Mouse (Mus musculus) embryonic facial prominence, embryonic 15.5 days (tissue): ENCODE results near the gene Defb42. TPM values are rescaled to one million over a fixed set of nuclear protein-coding genes. Genes with fewer than 3 reads are reported as not detected.

Experiments
- ATAC-seq: fragments of 200-750 bp; cut with Nextera tagmentation; 2 replicates; pipeline ENCODE4 v1.8.0; 2017; ENCODE audit warnings: low read depth, moderate TSS enrichment; ENCODE audit not compliant: insufficient number of reproducible peaks, low FRiP score, low TSS enrichment
- H3K27ac ChIP-seq: fragments of 300-500 bp; sonication (generic); replicated peaks from 2 replicates; pipeline ENCODE4 v1.5.1; 2015; ENCODE audit warnings: mild to moderate bottlenecking, inconsistent platforms
- H3K27me3 ChIP-seq: fragments of 300-500 bp; sonication (generic); 2 replicates; pipeline ENCODE4 v1.6.1; 2015; ENCODE audit warnings: inconsistent platforms
- H3K36me3 ChIP-seq: fragments of 300-500 bp; sonication (generic); 2 replicates; pipeline ENCODE4 v1.6.1; 2015; ENCODE audit warnings: mild to moderate bottlenecking, inconsistent platforms
- H3K4me1 ChIP-seq: fragments of 300-500 bp; sonication (generic); 2 replicates; pipeline ENCODE4 v1.6.1; 2015; ENCODE audit warnings: inconsistent platforms
- H3K4me2 ChIP-seq: fragments of 300-500 bp; sonication (generic); replicated peaks from 2 replicates; pipeline ENCODE4 v1.6.1; 2015; ENCODE audit warnings: mild to moderate bottlenecking, inconsistent platforms
- H3K4me3 ChIP-seq: fragments of 300-500 bp; sonication (generic); replicated peaks from 2 replicates; pipeline ENCODE4 v1.5.1; 2015; ENCODE audit warnings: mild to moderate bottlenecking, inconsistent platforms
- H3K9ac ChIP-seq: fragments of 300-500 bp; sonication (generic); 2 replicates; pipeline ENCODE4 v1.6.1; 2015; ENCODE audit warnings: inconsistent platforms
- H3K9me3 ChIP-seq: fragments of 300-500 bp; sonication (generic); replicated peaks from 2 replicates; pipeline ENCODE4 v1.6.1; 2016; ENCODE audit warnings: inconsistent platforms
- WGBS: fragments of 180-500 bp; shearing (Covaris S2); methylation state at CpG from one replicate; pipeline ENCODE4 v1.1.7; 2015; 5-methylcytosine and 5-hydroxymethylcytosine counted together
- polyA plus RNA-seq: library from polyadenylated mRNA; unstranded; fragments of >200 nt; fragmentation: Nextera tagmentation; extraction: Ambion mirVana; gene quantifications from 2 replicates; pipeline ENCODE4 v1.2.1, GENCODE M21; 2015

Gene Defb42
- polyA plus RNA-seq, 1 experiment from 2014 or later, result not detected

DNA sequence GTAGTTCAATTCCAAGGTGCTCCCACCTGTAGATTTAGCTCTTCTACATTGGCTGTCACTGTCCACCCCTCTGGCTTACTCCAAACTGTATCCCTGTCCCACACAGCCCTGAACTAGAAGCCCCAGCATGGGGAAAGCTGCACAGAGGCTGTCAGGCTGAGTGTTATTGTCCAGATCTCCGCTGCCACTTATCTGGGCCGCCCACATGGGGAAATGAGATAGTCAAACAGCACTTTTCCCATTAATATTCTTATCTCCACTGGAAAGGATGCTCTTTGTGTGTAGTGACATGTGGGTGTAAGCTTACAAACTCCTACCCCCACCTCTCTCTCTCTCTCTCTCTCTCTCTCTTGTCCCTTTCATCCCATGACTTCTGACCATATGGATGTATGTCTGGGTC is 15.4 kb downstream of the Defb42 start:
- Histone ChIP-seq H3K4me3 (no peak overlapping the region), H3K4me2 (no peak overlapping the region), H3K27ac (no peak overlapping the region), H3K9me3 (no peaks in the 10 kb centered on the region), H3K4me1 (no peaks in the 10 kb centered on the region), H3K27me3 (peaks cover 4% of the 10 kb centered on the region; the same call in 1 of the 2 replicates), H3K9ac (no peak overlapping the region), H3K36me3 (no peaks in the 10 kb centered on the region)
- no peak for ATAC-seq
- WGBS, result 95% methylated on average over 2 of the region's 2 CpGs

- H3K9ac ChIP-seq, result no peak overlapping the region
- ATAC-seq, result no peak
- no peak overlapping the region for H3K4me3 ChIP-seq
These were observed 18.6 kb downstream of the Defb42 start for GRCm38 (mm10) chr14:63065391-63065790.

DNA sequence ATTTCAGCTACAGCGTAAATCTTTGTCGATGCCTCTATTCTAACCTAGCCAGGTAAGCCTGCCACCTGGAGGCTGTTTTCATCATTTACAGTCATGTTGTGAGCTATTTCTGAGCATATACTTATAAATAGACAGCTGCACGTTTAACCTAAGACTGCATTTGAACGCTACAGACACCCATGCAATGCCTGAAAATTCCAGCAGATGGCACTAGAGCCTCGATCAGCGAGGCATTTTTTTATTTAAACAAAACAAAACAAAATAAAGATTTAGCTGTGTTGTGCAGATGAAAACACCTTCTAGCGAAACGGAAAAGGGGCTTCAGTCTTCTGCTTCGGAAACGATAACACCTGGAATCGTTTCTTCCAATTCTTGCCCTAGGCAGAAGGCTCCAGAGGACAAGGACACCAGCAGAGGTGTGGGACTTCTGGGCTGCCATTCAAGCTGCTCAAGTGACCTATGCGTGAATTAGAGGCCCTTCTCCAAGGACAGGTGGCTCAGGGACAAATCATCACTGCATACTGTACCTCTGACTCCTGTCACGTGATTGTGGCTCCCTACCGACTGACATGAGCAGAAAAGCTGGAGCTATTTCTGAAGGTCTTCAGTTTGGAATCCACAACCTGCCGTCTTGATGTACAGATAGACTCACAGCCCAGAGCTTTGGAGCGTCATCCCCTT is 20.0 kb downstream of the Defb42 start:
- Histone ChIP-seq H3K4me3 (no peak overlapping the region; the same call in 1 of the 2 replicates), H3K9me3 (no peaks in the 10 kb centered on the region), H3K9ac (no peak overlapping the region), H3K27me3 (peaks cover 4% of the 10 kb centered on the region; the same call in 1 of the 2 replicates), H3K4me2 (no peak overlapping the region; the same call in 1 of the 2 replicates), H3K36me3 (no peaks in the 10 kb centered on the region), H3K4me1 (no peaks in the 10 kb centered on the region), H3K27ac (no peak overlapping the region)
- no peak for ATAC-seq
- 23% methylated on average over 16 of the region's 16 CpGs for WGBS

More at GRCm38 (mm10) chr14:63065391-63065790, 18.6 kb downstream of the Defb42 start:
- H3K27me3 ChIP-seq, result peaks cover 4% of the 10 kb centered on the region; the same call in 1 of the 2 replicates
- H3K36me3 ChIP-seq, result no peaks in the 10 kb centered on the region
- H3K9me3 ChIP-seq, result no peaks in the 10 kb centered on the region
- no peak overlapping the region for H3K4me2 ChIP-seq
- no peaks in the 10 kb centered on the region for H3K4me1 ChIP-seq
- no peak overlapping the region for H3K27ac ChIP-seq
- WGBS, result 73% methylated on average over 5 of the region's 5 CpGs

DNA sequence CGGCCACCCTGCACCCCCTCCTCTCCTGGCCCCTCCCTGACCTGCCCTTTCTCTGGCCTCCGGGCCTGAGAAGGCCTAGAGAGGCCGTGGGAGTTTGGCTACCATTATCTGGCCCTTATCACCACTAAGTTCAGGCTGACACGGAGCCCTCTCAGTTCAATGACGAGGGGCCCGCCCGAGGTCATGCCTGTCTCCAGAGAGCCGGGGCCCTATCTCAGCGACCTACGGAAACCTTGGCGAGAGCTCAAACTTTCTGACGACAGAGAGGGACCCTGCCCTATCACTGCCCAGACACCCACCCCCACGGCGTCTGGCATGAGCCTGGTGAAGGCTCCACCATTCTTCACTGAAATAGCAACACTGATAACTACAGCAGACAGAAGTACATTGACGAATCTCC is 20.9 kb downstream of the Defb42 start:
- H3K4me2 ChIP-seq, result no peak overlapping the region
- no peak overlapping the region for H3K27ac ChIP-seq
- H3K9me3 ChIP-seq, result no peaks in the 10 kb centered on the region
- ATAC-seq, result no peak
- H3K4me1 ChIP-seq, result no peaks in the 10 kb centered on the region
- WGBS, result 74% methylated on average over 15 of the region's 15 CpGs
- no peak overlapping the region for H3K9ac ChIP-seq
- no peak overlapping the region for H3K4me3 ChIP-seq
- H3K27me3 ChIP-seq, result peaks cover 4% of the 10 kb centered on the region; the same call in 1 of the 2 replicates
- no peaks in the 10 kb centered on the region for H3K36me3 ChIP-seq

Other genes with a start within 250 kb of the Defb42 start
- 8.0 and 8.2 TPM in 2 replicates for gene Wdfy2, start 209.3 kb upstream of the Defb42 start, polyA plus RNA-seq
- gene Defb48, start 62.5 kb upstream of the Defb42 start, polyA plus RNA-seq, result not detected in 2 replicates
- gene Defb47, start 48.9 kb upstream of the Defb42 start, polyA plus RNA-seq, result not detected in 2 replicates
- gene Defb43, start 35.2 kb upstream of the Defb42 start, polyA plus RNA-seq, result not detected in 2 replicates
- gene Defb30, start 3.0 kb downstream of the Defb42 start, polyA plus RNA-seq, result not detected in 2 replicates